Mouse (Mus musculus) heart, embryonic 10.5 days (tissue): ENCODE data around the gene Tmem145. TPM values are rescaled to one million over a fixed set of nuclear protein-coding genes. Genes with fewer than 3 reads are reported as not detected.

ENCODE experiments used
- polyA plus RNA-seq: library from polyadenylated mRNA; unstranded; fragments of >200 nt; fragmentation: Nextera tagmentation; extraction: Ambion mirVana; gene quantifications from 2 replicates; pipeline ENCODE4 v1.2.1, GENCODE M21; 2016

The Tmem145 gene
- polyA plus RNA-seq, 1 experiment from 2014 or later = 0.63 TPM

Other genes starting within 250 kb of the Tmem145 start
- 4.7 and 6.6 TPM in 2 replicates for gene Grik5, start 233.8 kb upstream of the Tmem145 start, polyA plus RNA-seq
- gene Zfp574, start 233.5 kb upstream of the Tmem145 start, polyA plus RNA-seq = 25.0 and 30.2 TPM in 2 replicates
- gene Pou2f2, start 126.4 kb upstream of the Tmem145 start, polyA plus RNA-seq = 0.73 and 0.74 TPM in 2 replicates
- 6.7 and 8.1 TPM in 2 replicates for gene Dedd2, start 85.5 kb upstream of the Tmem145 start, polyA plus RNA-seq
- gene Zfp526, start 84.7 kb upstream of the Tmem145 start, polyA plus RNA-seq = 2.5 and 3.0 TPM in 2 replicates
- 8.2 and 11.9 TPM in 2 replicates for gene Gsk3a, start 68.3 kb upstream of the Tmem145 start, polyA plus RNA-seq
- gene Erf, start 55.3 kb upstream of the Tmem145 start, polyA plus RNA-seq = 9.2 and 17.9 TPM in 2 replicates
- 17.0 and 28.7 TPM in 2 replicates for gene Cic, start 38.4 kb upstream of the Tmem145 start, polyA plus RNA-seq
- gene Pafah1b3, start 8.1 kb upstream of the Tmem145 start, polyA plus RNA-seq = 147 and 189 TPM in 2 replicates
- gene Prr19, start 4.7 kb upstream of the Tmem145 start, polyA plus RNA-seq = 0.26 and 0.65 TPM in 2 replicates
- 10.4 and 11.2 TPM in 2 replicates for gene Megf8, start 11.1 kb downstream of the Tmem145 start, polyA plus RNA-seq
- gene Cnfn, start 63.6 kb downstream of the Tmem145 start, polyA plus RNA-seq = not detected in 2 replicates
- gene Lipe, start 92.6 kb downstream of the Tmem145 start, polyA plus RNA-seq = 3.3 and 4.7 TPM in 2 replicates
- 0.32 and 0.36 TPM in 2 replicates for gene Cxcl17, start 106.8 kb downstream of the Tmem145 start, polyA plus RNA-seq
- gene Ceacam1, start 171.5 kb downstream of the Tmem145 start, polyA plus RNA-seq = 1.3 and 1.6 TPM in 2 replicates
- gene Ceacam2, start 233.8 kb downstream of the Tmem145 start, polyA plus RNA-seq = not detected in 2 replicates